Mouse (Mus musculus) embryonic facial prominence, embryonic 14.5 days (tissue): Measurements from ENCODE around the gene Ankrd39. TPM values are rescaled to one million over a fixed set of nuclear protein-coding genes. Genes with fewer than 3 reads are reported as not detected.

ENCODE experiments used
- ATAC-seq: fragments of 200-750 bp; cut with Nextera tagmentation; 2 replicates; pipeline ENCODE4 v1.8.0; 2017; ENCODE audit warnings: low read depth, moderate number of reproducible peaks, moderate TSS enrichment
- DNase-seq: peaks from one replicate; pipeline ENCODE4 v3.0.0-alpha.2; 2015; ENCODE audit warnings: low spot score
- H3K27ac ChIP-seq: fragments of 300-500 bp; sonication (generic); replicated peaks from 2 replicates; pipeline ENCODE4 v1.5.1; 2014; ENCODE audit warnings: low read depth, mild to moderate bottlenecking, low read length, moderate library complexity
- H3K27me3 ChIP-seq: fragments of 300-500 bp; sonication (generic); replicated peaks from 2 replicates; pipeline ENCODE4 v1.6.1; 2014; ENCODE audit warnings: low read length; ENCODE audit not compliant: control insufficient read depth, insufficient read depth
- H3K36me3 ChIP-seq: fragments of 300-500 bp; sonication (generic); 2 replicates; pipeline ENCODE4 v1.6.1; 2014; ENCODE audit warnings: low read length, mixed read lengths; ENCODE audit not compliant: control insufficient read depth, insufficient read depth
- H3K4me1 ChIP-seq: fragments of 300-500 bp; sonication (generic); 2 replicates; pipeline ENCODE4 v1.6.1; 2014; ENCODE audit warnings: antibody characterized with exemption, low read length; ENCODE audit not compliant: control insufficient read depth, insufficient read depth
- H3K4me2 ChIP-seq: fragments of 300-500 bp; sonication (generic); 2 replicates; pipeline ENCODE4 v1.6.1; 2014; ENCODE audit warnings: low read depth, mild to moderate bottlenecking, low read length, moderate library complexity, mixed read lengths
- H3K4me3 ChIP-seq: fragments of 300-500 bp; sonication (generic); 2 replicates; pipeline ENCODE4 v1.5.1; 2014; ENCODE audit warnings: low read depth, mild to moderate bottlenecking, low read length
- H3K9ac ChIP-seq: fragments of 300-500 bp; sonication (generic); 2 replicates; pipeline ENCODE4 v1.6.1; 2014; ENCODE audit warnings: low read depth, mild to moderate bottlenecking, low read length, moderate library complexity, mixed read lengths
- H3K9me3 ChIP-seq: fragments of 300-500 bp; sonication (generic); 2 replicates; pipeline ENCODE4 v1.6.1; 2016; ENCODE audit warnings: low read length; ENCODE audit not compliant: control insufficient read depth
- WGBS: fragments of 180-500 bp; shearing (Covaris S2); extraction: QIAGEN DNeasy Blood & Tissue Kit; methylation state at CpG from one replicate; pipeline ENCODE4 v1.1.7; 2014; 5-methylcytosine and 5-hydroxymethylcytosine counted together
- microRNA-seq: library from miRNA; unstranded; fragments of <30 nt; microRNA quantifications from one replicate; pipeline ENCODE4, GENCODE M21; 2016; ENCODE audit warnings: borderline number of aligned reads
- polyA plus RNA-seq: library from polyadenylated mRNA; unstranded; fragments of >200 nt; fragmentation: Nextera tagmentation; extraction: Ambion mirVana; gene quantifications from 2 replicates; pipeline ENCODE4 v1.2.1, GENCODE M21; 2014

Ankrd39 gene
- polyA plus RNA-seq, 1 experiment from 2014 or later = 19.5 TPM

DNA sequence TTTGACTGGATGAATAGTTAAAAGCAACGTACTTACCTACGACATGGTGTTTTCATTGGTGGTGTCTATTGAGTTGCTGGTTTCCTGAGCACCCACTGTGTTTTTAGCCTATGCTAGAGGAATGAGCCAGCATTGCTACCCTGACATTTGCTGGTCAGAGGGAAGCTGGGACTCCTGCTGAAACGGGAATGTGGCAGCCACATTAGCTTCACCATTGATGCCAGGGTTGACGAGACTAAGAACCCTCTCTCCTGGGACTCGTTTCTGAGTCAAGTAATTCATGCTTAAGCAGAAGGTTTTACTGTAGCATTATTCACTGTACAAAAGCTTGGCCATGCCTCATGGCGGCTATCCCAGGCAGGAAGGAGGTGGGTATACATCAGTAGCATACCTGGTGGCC, 57.6 kb downstream of the Ankrd39 start:
- H3K9ac ChIP-seq = no peak overlapping the region
- no peak for DNase-seq
- H3K4me2 ChIP-seq = no peak overlapping the region
- no peaks in the 10 kb centered on the region for H3K27me3 ChIP-seq
- H3K27ac ChIP-seq = no peak overlapping the region
- WGBS = 74% methylated on average over 6 of the region's 6 CpGs
- no peak for ATAC-seq
- no peaks in the 10 kb centered on the region for H3K36me3 ChIP-seq
- H3K4me3 ChIP-seq = no peak overlapping the region
- H3K9me3 ChIP-seq = no peaks in the 10 kb centered on the region
- H3K4me1 ChIP-seq = peaks cover 7% of the 10 kb centered on the region; the same call in 1 of the 2 replicates

Small RNA genes lying within 50 kb of the gene (microRNA-seq; reads per million reads assigned to microRNA genes)
- gene Gm47280 = not detected

Other genes starting within 250 kb of the Ankrd39 start
- gene Arid5a, start 239.7 kb downstream of the Ankrd39 start, polyA plus RNA-seq = 12.7 and 13.7 TPM in 2 replicates
- gene Kansl3, start 178.3 kb downstream of the Ankrd39 start, polyA plus RNA-seq = 35.1 and 37.1 TPM in 2 replicates
- 0.39 and 0.64 TPM in 2 replicates for gene Fer1l5, start 175.2 kb downstream of the Ankrd39 start, polyA plus RNA-seq
- gene Lman2l, start 102.2 kb downstream of the Ankrd39 start, polyA plus RNA-seq = 31.7 and 33.3 TPM in 2 replicates
- gene Cnnm4, start 75.8 kb downstream of the Ankrd39 start, polyA plus RNA-seq = 13.5 and 13.9 TPM in 2 replicates
- 4.8 and 5.1 TPM in 2 replicates for gene Cnnm3, start 35.6 kb downstream of the Ankrd39 start, polyA plus RNA-seq
- 12.3 and 13.2 TPM in 2 replicates for gene Ankrd23, start 10.6 kb downstream of the Ankrd39 start, polyA plus RNA-seq
- not detected in 2 replicates for gene Gm42417, start 8.0 kb downstream of the Ankrd39 start, polyA plus RNA-seq
- 2.3 and 3.8 TPM in 2 replicates for gene Sema4c, start 10.9 kb upstream of the Ankrd39 start, polyA plus RNA-seq
- gene Fam178b, start 135.7 kb upstream of the Ankrd39 start, polyA plus RNA-seq = 1.0 and 1.6 TPM in 2 replicates
- gene Cox5b, start 144.0 kb upstream of the Ankrd39 start, polyA plus RNA-seq = 579 and 661 TPM in 2 replicates
- not detected in 2 replicates for gene 4933424G06Rik, start 162.7 kb upstream of the Ankrd39 start, polyA plus RNA-seq
- gene Actr1b, start 167.0 kb upstream of the Ankrd39 start, polyA plus RNA-seq = 92.7 and 96.4 TPM in 2 replicates
- 0.36 and 0.67 TPM in 2 replicates for gene Zap70, start 214.4 kb upstream of the Ankrd39 start, polyA plus RNA-seq